Mouse (Mus musculus) testis, adult 2 months (tissue): Measurements from ENCODE around the gene Rwdd1. TPM values are rescaled to one million over a fixed set of nuclear protein-coding genes. Genes with fewer than 3 reads are reported as not detected.

ENCODE experiments used
- H3K27ac ChIP-seq: fragments of 200-500 bp; 2 replicates; pipeline ENCODE4 v1.5.1; 2012; ENCODE audit warnings: low read depth, low read length; ENCODE audit not compliant: control insufficient read depth, insufficient read depth
- H3K27me3 ChIP-seq: fragments of 200-500 bp; 2 replicates; pipeline ENCODE4 v1.6.1; 2012; ENCODE audit warnings: mild to moderate bottlenecking, low read length, moderate library complexity; ENCODE audit not compliant: control insufficient read depth, insufficient read depth
- H3K36me3 ChIP-seq: fragments of 200-500 bp; 2 replicates; pipeline ENCODE4 v1.6.1; 2012; ENCODE audit warnings: mild to moderate bottlenecking, low read length; ENCODE audit not compliant: control insufficient read depth, insufficient read depth
- H3K4me1 ChIP-seq: fragments of 200-500 bp; 2 replicates; pipeline ENCODE4 v1.6.1; 2012; ENCODE audit warnings: low read length; ENCODE audit not compliant: control insufficient read depth, insufficient read depth
- H3K4me3 ChIP-seq: fragments of 200-500 bp; 2 replicates; pipeline ENCODE4 v1.5.1; 2012; ENCODE audit warnings: low read depth, mild to moderate bottlenecking, low read length, moderate library complexity, mixed read lengths; ENCODE audit not compliant: control insufficient read depth
- CTCF ChIP-seq: fragments of 200-500 bp; IDR thresholded peaks from 2 replicates; pipeline ENCODE4 v1.5.1; 2012; ENCODE audit warnings: low read depth, mild to moderate bottlenecking, inconsistent platforms, low read length, moderate library complexity; ENCODE audit not compliant: control insufficient read depth, insufficient read depth, insufficient replicate concordance
- POLR2A ChIP-seq: fragments of 200-500 bp; IDR thresholded peaks from 2 replicates; pipeline ENCODE4 v1.6.1; 2012; ENCODE audit warnings: low read depth, mild to moderate bottlenecking, inconsistent platforms, low read length, moderate library complexity; ENCODE audit not compliant: control insufficient read depth
- polyA plus RNA-seq: library from polyadenylated mRNA; depleted of rRNA; stranded (reverse); fragments of >200 nt; gene quantifications from 2 replicates; pipeline ENCODE4 v1.2.3, GENCODE M21; 2012; rRNA removed

Gene Rwdd1
- polyA plus RNA-seq, 1 experiment: 41.3 TPM

DNA sequence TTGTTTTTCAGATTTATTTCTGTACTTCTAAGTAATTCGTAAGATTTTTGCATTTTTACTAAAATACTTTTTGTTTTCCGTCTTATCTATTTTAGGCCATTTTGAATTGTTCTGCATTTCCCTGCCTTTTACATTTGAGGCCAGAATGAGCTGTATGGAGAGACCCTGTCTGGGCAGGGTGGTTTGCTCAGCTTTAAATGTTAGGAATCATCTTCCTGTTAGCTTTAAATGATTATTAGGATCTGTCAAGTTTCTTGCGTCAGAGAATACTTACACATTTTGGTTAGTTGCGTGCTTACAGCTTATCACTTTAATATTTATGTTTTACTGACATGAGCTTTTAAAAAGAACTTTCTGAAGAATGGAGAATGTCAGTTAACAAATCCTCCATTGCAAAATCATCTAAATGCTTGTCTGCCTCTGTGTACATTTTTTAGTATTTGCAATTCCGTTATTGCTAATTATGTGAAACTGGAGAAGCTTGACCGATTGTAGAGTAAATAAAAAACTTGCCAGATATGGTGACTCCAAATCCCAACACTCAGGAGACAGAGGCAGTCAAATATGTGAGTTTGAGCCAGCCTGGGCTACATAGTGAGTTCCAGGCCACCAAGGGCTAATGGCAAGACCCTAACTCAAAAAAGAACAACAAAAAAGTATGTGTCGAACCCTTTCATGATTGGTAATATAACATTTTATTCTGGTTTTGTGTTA is 44.5 kb downstream of the Rwdd1 start:
- no peaks in the 10 kb centered on the region for H3K36me3 ChIP-seq
- no peak for TF ChIP-seq CTCF
- no peaks in the 10 kb centered on the region for H3K27me3 ChIP-seq
- no peaks in the 10 kb centered on the region for H3K4me1 ChIP-seq
- no peak overlapping the region for H3K4me3 ChIP-seq
- no peak overlapping the region for H3K27ac ChIP-seq

DNA sequence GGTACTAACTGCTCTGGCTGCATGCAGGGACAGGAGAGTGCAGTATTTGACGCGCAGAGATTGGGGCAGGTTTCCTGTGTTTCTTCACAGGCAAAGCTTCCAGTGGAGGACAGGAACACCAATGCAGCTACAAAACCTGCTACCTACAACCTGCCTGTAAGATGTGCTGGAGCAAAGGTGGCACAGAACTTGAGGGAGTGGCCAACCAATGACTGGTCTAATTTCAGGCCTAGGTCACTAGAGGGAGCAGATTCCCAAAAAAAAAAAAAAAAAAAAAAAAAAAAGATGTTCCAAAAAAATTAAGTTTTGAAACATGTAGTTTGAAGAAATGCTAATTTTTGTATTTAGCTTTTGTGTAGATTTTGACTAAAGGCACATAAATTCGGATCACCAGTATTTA is 66.9 kb downstream of the Rwdd1 start:
- no peaks in the 10 kb centered on the region; the same call in 1 of the 2 replicates for H3K36me3 ChIP-seq
- H3K27ac ChIP-seq: no peak overlapping the region

DNA sequence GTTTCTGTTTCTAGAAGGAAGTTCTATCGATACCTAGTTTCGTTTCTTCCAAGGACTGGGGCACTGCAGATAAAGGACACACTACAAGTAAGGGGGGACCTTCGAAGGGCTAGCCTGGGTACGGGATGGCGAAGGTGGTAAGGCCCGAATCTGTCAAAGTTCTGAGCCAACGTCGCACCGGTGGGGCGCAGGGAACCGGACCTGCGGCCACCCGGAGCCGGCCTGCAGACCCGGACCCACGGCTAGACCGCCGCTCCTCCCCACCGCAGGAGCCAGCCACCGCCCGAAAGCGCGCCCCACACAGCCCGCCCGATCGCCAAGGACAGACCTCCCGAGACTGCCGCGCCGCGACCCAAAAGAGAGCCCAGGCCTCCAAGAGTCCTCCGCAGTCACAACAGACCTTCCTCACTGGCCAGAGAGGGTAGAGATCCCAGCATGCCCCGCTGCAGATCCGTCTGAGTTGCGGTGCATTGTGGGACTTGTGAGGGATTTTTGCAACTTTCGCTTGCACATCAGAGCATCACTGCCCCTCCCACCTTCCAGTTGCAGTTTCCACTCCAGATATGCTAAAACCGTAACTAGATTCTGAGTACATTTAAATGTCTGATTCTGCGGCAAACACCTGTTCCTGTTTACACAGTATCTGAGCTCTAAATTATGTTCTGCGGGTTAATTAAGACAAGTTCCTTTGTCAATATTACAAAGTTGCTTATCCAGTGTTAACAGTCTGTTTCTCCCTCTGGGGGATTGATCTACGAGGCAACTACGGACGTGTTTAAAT is 68.4 kb downstream of the Rwdd1 start, which contains the start of gene Zup1:
Gene Zup1 (minus strand): TSS at position 467 of the 781 bp plus-strand sequence.
- Histone ChIP-seq H3K4me3 (peak within 1 kb of the TSS; percentile 98), H3K27me3 (no peaks in the 10 kb centered on the region), H3K36me3 (no peaks in the 10 kb centered on the region; the same call in 1 of the 2 replicates), H3K27ac (peak within 1 kb of the TSS; percentile 92), H3K4me1 (peaks cover 3% of the 10 kb centered on the region)
- no peak for TF ChIP-seq CTCF
- TF ChIP-seq POLR2A: peak; percentile 92

More for the DNA sequence above, 66.9 kb downstream of the Rwdd1 start:
- no peak for TF ChIP-seq CTCF
- no peak for TF ChIP-seq POLR2A
- Histone ChIP-seq H3K27me3 (no peaks in the 10 kb centered on the region), H3K4me1 (peaks cover 3% of the 10 kb centered on the region), H3K4me3 (no peak overlapping the region)

Other genes with a start within 250 kb of the Rwdd1 start
- gene Sult3a2, start 232.9 kb downstream of the Rwdd1 start, polyA plus RNA-seq: 0.12 TPM in 1 of 2 replicates, not detected in the other
- gene Sult3a1, start 161.9 kb downstream of the Rwdd1 start, polyA plus RNA-seq: not detected in 2 replicates
- gene Rsph4a, start 114.5 kb downstream of the Rwdd1 start, polyA plus RNA-seq: 0.07 and 0.11 TPM in 2 replicates
- gene Zup1, start 68.4 kb downstream of the Rwdd1 start, polyA plus RNA-seq: 10.6 and 10.9 TPM in 2 replicates
- gene Trappc3l, start 18.0 kb upstream of the Rwdd1 start, polyA plus RNA-seq: not detected in 2 replicates
- gene Calhm4, start 24.7 kb upstream of the Rwdd1 start, polyA plus RNA-seq: not detected in 2 replicates
- 0.02 and 0.05 TPM in 2 replicates for gene Calhm5, start 76.9 kb upstream of the Rwdd1 start, polyA plus RNA-seq
- not detected in 2 replicates for gene Calhm6, start 108.4 kb upstream of the Rwdd1 start, polyA plus RNA-seq
- 0.76 and 0.99 TPM in 2 replicates for gene Dse, start 188.1 kb upstream of the Rwdd1 start, polyA plus RNA-seq